Mouse (Mus musculus): ENCODE results near the gene Tcl1b4. TPM values are rescaled to one million over a fixed set of nuclear protein-coding genes. Genes with fewer than 3 reads are reported as not detected.
"Not testable (repeated sequence)": the region's sequence is repeated elsewhere in the genome, so short reads cannot be mapped to it uniquely, and the experiment has no call there.

Tcl1b4 gene
- polyA plus RNA-seq (2015; fragmentation: Nextera tagmentation; extraction: Ambion mirVana) = not detected in 2 replicates

- not testable (repeated sequence) for H3K27me3 ChIP-seq (replicated peaks; ENCODE audit: control insufficient read depth, insufficient read depth, low read length); H3K4me2 ChIP-seq (ENCODE audit: low read length); H3K9me3 ChIP-seq (ENCODE audit: control insufficient read depth, low read length); H3K4me3 ChIP-seq (replicated peaks; ENCODE audit: low read length); ATAC-seq; H3K36me3 ChIP-seq (ENCODE audit: control insufficient read depth, insufficient read depth); H3K4me1 ChIP-seq (replicated peaks; ENCODE audit: control insufficient read depth, insufficient read depth, low read length); H3K27ac ChIP-seq (ENCODE audit: low read length); H3K9ac ChIP-seq (replicated peaks; ENCODE audit: low read depth, low read length)
- 96% methylated on average over 1 of the region's 1 CpGs for WGBS
These were observed at the start of gene Tcl1b4 for GRCm38 (mm10) chr12:105201657-105202056. Gene Tcl1b4 (plus strand): TSS chr12:105201957.

DNA sequence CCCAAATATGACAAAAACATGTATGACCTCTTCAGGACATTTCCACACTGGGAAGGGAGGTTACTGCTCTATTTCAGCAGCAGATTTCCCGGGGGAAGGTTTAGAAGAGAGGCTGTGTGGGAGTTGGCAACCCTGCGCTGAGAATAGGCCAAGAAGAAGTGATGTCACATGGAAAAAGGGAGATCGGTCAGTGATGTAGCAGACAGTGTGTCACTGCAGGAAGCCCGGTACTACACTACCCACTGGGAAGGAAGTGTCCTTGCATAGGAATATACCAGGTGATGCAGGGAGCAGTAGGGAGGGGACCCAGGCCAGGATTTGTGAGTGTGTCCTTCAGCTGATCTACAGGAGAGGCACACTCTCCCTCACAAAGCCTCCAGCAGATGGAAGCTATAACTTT lies 46.5 kb upstream of the Tcl1b4 start:
- 85% methylated on average over 4 of the region's 4 CpGs for WGBS
- not testable (repeated sequence) for H3K4me3 ChIP-seq (replicated peaks; ENCODE audit: low read length); H3K36me3 ChIP-seq (ENCODE audit: control insufficient read depth, insufficient read depth)

DNA sequence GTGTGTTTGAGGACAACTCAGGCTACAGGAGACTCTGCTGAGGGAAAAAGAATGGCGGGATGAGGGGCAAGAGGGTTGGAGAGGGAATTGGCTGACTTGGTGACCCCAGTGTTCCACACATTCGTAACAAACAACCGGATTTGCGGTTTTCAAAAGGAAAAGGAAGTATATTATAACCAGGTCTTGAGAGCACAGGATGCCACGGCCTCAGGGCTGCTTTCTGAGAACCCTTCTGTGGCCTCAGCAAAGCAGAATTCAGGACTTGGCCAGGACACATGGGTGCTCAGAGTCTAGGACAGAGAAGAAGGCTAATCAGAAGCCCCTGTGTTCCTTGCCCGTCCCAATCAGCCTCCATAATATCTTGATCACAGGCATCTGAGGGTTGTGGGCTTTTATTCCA lies 42.9 kb upstream of the Tcl1b4 start:
- 86% methylated on average over 6 of the region's 6 CpGs for WGBS
- H3K9me3 ChIP-seq (ENCODE audit: control insufficient read depth, low read length) = no peaks in the 10 kb centered on the region
- H3K9ac ChIP-seq (replicated peaks; ENCODE audit: low read depth, low read length) = no peak overlapping the region
- H3K27me3 ChIP-seq (replicated peaks; ENCODE audit: control insufficient read depth, insufficient read depth, low read length) = no peaks in the 10 kb centered on the region
- no peak overlapping the region for H3K4me3 ChIP-seq (replicated peaks; ENCODE audit: low read length)
- H3K36me3 ChIP-seq (ENCODE audit: control insufficient read depth, insufficient read depth) = no peaks in the 10 kb centered on the region
- no peak overlapping the region for H3K27ac ChIP-seq (ENCODE audit: low read length)
- H3K4me2 ChIP-seq (ENCODE audit: low read length) = no peak overlapping the region
- ATAC-seq = no peak
- H3K4me1 ChIP-seq (replicated peaks; ENCODE audit: control insufficient read depth, insufficient read depth, low read length) = no peaks in the 10 kb centered on the region

More for the DNA sequence above, 46.5 kb upstream of the Tcl1b4 start:
- not testable (repeated sequence) for H3K9me3 ChIP-seq (ENCODE audit: control insufficient read depth, low read length); H3K27ac ChIP-seq (ENCODE audit: low read length); H3K4me1 ChIP-seq (replicated peaks; ENCODE audit: control insufficient read depth, insufficient read depth, low read length); H3K27me3 ChIP-seq (replicated peaks; ENCODE audit: control insufficient read depth, insufficient read depth, low read length); ATAC-seq; H3K9ac ChIP-seq (replicated peaks; ENCODE audit: low read depth, low read length); H3K4me2 ChIP-seq (ENCODE audit: low read length)

DNA sequence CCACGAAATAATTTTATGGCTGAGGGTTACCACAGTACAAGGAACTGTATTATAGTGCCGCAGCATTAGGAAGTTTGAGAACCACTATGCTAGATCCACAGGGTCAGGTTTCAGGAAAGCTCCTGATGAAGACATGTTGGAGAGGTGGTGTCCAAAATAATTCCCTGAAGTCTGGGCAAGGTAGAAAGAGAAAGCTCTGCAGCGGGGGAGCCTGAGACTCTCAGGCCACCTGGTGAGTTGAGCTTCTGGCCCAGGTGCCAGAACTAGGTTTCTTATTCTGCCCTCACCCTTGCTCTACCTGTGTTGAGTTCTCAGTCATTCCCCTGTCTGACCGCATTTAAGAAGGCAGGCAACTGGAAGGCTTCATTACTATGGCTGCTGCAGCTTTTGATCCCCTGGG lies 42.4 kb upstream of the Tcl1b4 start, which contains the start of gene Tcl1b1:
Gene Tcl1b1 (plus strand): TSS at position 301 of the 400 bp plus-strand sequence.
- Histone ChIP-seq H3K9ac (replicated peaks; ENCODE audit: low read depth, low read length) (no peak within 1 kb of the TSS), H3K9me3 (ENCODE audit: control insufficient read depth, low read length) (no peaks in the 10 kb centered on the region), H3K27ac (ENCODE audit: low read length) (no peak within 1 kb of the TSS), H3K4me2 (ENCODE audit: low read length) (no peak within 1 kb of the TSS), H3K36me3 (ENCODE audit: control insufficient read depth, insufficient read depth) (no peaks in the 10 kb centered on the region), H3K4me3 (replicated peaks; ENCODE audit: low read length) (no peak within 1 kb of the TSS), H3K4me1 (replicated peaks; ENCODE audit: control insufficient read depth, insufficient read depth, low read length) (no peaks in the 10 kb centered on the region), H3K27me3 (replicated peaks; ENCODE audit: control insufficient read depth, insufficient read depth, low read length) (no peaks in the 10 kb centered on the region)
- WGBS = 86% methylated on average over 4 of the region's 4 CpGs
- no peak for ATAC-seq

DNA sequence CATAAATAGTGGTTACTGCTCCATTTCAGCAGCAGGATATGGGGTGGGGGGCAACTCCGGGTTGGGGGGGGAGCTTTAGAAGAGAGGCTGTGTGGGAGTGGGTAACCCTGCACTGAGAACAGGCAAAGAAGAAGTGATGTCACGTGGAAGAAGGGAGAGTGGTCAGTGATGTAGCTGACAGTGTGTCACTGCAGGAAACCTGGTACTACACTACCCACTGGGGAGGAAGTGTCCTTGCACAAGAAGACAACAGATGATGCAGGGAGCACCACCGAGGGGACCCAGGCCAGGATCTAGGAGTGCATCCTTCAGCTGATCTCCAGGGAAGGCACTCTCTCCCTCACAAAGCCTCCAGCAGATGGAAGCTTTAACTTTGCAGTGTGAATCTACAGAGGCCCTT lies 35.0 kb upstream of the Tcl1b4 start:
- ATAC-seq = no peak
- WGBS = 77% methylated on average over 3 of the region's 3 CpGs
- no peaks in the 10 kb centered on the region for H3K9me3 ChIP-seq (ENCODE audit: control insufficient read depth, low read length)
- no peaks in the 10 kb centered on the region for H3K27me3 ChIP-seq (replicated peaks; ENCODE audit: control insufficient read depth, insufficient read depth, low read length)
- no peak overlapping the region for H3K27ac ChIP-seq (ENCODE audit: low read length)
- no peak overlapping the region for H3K9ac ChIP-seq (replicated peaks; ENCODE audit: low read depth, low read length)
- H3K4me1 ChIP-seq (replicated peaks; ENCODE audit: control insufficient read depth, insufficient read depth, low read length) = no peaks in the 10 kb centered on the region
- H3K36me3 ChIP-seq (ENCODE audit: control insufficient read depth, insufficient read depth) = no peaks in the 10 kb centered on the region
- no peak overlapping the region for H3K4me3 ChIP-seq (replicated peaks; ENCODE audit: low read length)
- no peak overlapping the region for H3K4me2 ChIP-seq (ENCODE audit: low read length)

DNA sequence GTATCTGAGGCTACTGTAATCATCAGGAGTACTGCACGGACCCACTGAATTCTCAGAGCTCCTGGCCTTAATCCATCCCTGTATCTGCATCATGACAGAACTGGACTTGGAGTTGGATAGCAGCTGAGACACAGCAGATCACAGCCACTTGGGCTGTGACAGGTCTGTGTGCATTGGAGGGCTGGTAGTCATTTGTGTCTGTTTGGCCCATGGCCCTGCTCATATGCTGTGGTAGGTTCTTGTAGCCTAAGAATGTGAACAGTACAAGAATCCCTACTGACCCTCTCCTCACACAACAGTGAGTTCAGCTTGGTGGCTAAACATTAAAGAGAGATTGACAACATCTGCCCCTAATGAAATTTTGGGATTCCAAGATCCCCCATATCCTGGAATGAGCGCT lies 28.4 kb upstream of the Tcl1b4 start:
- Histone ChIP-seq H3K4me1 (replicated peaks; ENCODE audit: control insufficient read depth, insufficient read depth, low read length) (no peaks in the 10 kb centered on the region), H3K4me2 (ENCODE audit: low read length) (no peak overlapping the region), H3K27me3 (replicated peaks; ENCODE audit: control insufficient read depth, insufficient read depth, low read length) (no peaks in the 10 kb centered on the region), H3K27ac (ENCODE audit: low read length) (no peak overlapping the region), H3K9me3 (ENCODE audit: control insufficient read depth, low read length) (no peaks in the 10 kb centered on the region), H3K36me3 (ENCODE audit: control insufficient read depth, insufficient read depth) (no peaks in the 10 kb centered on the region), H3K9ac (replicated peaks; ENCODE audit: low read depth, low read length) (no peak overlapping the region), H3K4me3 (replicated peaks; ENCODE audit: low read length) (no peak overlapping the region)
- no peak for ATAC-seq
- WGBS = 89% methylated on average over 2 of the region's 2 CpGs

GRCm38 (mm10) chr12:105174318-105174717 lies 27.4 kb upstream of the Tcl1b4 start:
- H3K4me2 ChIP-seq (ENCODE audit: low read length); H3K27ac ChIP-seq (ENCODE audit: low read length); H3K36me3 ChIP-seq (ENCODE audit: control insufficient read depth, insufficient read depth); H3K4me3 ChIP-seq (replicated peaks; ENCODE audit: low read length); H3K4me1 ChIP-seq (replicated peaks; ENCODE audit: control insufficient read depth, insufficient read depth, low read length); H3K9ac ChIP-seq (replicated peaks; ENCODE audit: low read depth, low read length); H3K9me3 ChIP-seq (ENCODE audit: control insufficient read depth, low read length); H3K27me3 ChIP-seq (replicated peaks; ENCODE audit: control insufficient read depth, insufficient read depth, low read length); ATAC-seq: not testable (repeated sequence)
- WGBS = 29% methylated on average over 2 of the region's 2 CpGs

GRCm38 (mm10) chr12:105176044-105176443 lies 25.7 kb upstream of the Tcl1b4 start, which contains the start of gene Tcl1b5:
Gene Tcl1b5 (plus strand): TSS chr12:105176344.
- H3K27ac ChIP-seq (ENCODE audit: low read length); H3K36me3 ChIP-seq (ENCODE audit: control insufficient read depth, insufficient read depth); H3K4me3 ChIP-seq (replicated peaks; ENCODE audit: low read length); H3K4me2 ChIP-seq (ENCODE audit: low read length); ATAC-seq; H3K27me3 ChIP-seq (replicated peaks; ENCODE audit: control insufficient read depth, insufficient read depth, low read length); H3K4me1 ChIP-seq (replicated peaks; ENCODE audit: control insufficient read depth, insufficient read depth, low read length); H3K9me3 ChIP-seq (ENCODE audit: control insufficient read depth, low read length); H3K9ac ChIP-seq (replicated peaks; ENCODE audit: low read depth, low read length): not testable (repeated sequence)
- WGBS = 78% methylated on average over 3 of the region's 3 CpGs

DNA sequence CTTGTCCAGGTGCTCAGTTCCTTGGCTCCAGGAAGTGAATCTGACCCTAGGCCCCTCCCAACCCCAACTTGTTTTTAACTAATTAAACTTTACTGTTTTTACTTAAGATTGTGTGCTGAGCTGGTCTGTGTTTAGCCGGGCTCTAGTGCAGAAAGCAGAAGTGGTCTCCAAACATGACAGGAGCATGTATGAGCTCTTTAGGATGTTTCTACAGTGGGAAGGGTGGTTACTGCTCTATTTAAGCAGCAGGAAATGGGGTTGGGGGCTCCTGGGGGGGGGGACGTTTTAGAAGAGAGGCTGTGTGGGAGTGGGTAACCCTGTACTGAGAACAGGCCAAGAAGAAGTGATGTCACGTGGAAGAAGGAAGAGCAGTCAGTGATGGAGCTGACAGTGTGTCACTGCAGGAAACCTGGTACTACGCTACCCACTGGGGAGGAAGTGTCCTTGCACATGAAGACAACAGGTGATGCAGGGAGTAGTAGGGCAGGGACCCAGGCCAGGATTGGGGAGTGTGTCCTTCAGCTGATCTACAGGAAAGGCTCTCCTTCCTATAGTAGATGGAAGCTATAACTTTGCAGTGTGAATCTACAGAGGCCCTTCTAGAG lies 20.6 kb upstream of the Tcl1b4 start:
- H3K4me1 ChIP-seq (replicated peaks; ENCODE audit: control insufficient read depth, insufficient read depth, low read length); H3K4me2 ChIP-seq (ENCODE audit: low read length); H3K4me3 ChIP-seq (replicated peaks; ENCODE audit: low read length); H3K27ac ChIP-seq (ENCODE audit: low read length); H3K36me3 ChIP-seq (ENCODE audit: control insufficient read depth, insufficient read depth); ATAC-seq; H3K9me3 ChIP-seq (ENCODE audit: control insufficient read depth, low read length); H3K9ac ChIP-seq (replicated peaks; ENCODE audit: low read depth, low read length); H3K27me3 ChIP-seq (replicated peaks; ENCODE audit: control insufficient read depth, insufficient read depth, low read length): not testable (repeated sequence)
- WGBS = 72% methylated on average over 4 of the region's 4 CpGs

DNA sequence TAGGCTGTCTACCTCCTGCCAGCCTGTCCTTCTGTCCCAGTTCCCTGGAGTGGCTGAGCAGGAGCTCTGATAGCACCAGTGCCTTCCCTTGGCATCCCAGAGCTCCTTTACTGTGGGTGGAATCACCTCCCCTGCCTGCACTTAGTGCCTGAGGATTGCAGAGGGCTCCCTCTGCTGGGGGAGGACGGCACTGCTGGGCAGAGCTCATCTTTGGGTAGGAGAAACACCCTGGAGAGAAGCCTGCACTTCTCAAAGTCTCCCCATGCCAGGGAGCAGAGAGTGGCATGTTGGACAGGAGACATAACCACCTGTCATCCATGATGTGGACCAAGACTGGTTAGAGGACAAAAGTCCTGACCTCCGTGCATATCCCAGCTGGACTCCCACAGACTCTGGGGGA lies 12.8 kb upstream of the Tcl1b4 start:
- not testable (repeated sequence) for H3K27me3 ChIP-seq (replicated peaks; ENCODE audit: control insufficient read depth, insufficient read depth, low read length)

More for the DNA sequence above, 12.8 kb upstream of the Tcl1b4 start:
- not testable (repeated sequence) for H3K4me2 ChIP-seq (ENCODE audit: low read length); ATAC-seq; H3K4me1 ChIP-seq (replicated peaks; ENCODE audit: control insufficient read depth, insufficient read depth, low read length); H3K9ac ChIP-seq (replicated peaks; ENCODE audit: low read depth, low read length); H3K9me3 ChIP-seq (ENCODE audit: control insufficient read depth, low read length); H3K27ac ChIP-seq (ENCODE audit: low read length); H3K4me3 ChIP-seq (replicated peaks; ENCODE audit: low read length); H3K36me3 ChIP-seq (ENCODE audit: control insufficient read depth, insufficient read depth)
- WGBS = 46% methylated on average over 2 of the region's 2 CpGs
